Mouse (Mus musculus): ENCODE results near the gene Pklr.

DNA sequence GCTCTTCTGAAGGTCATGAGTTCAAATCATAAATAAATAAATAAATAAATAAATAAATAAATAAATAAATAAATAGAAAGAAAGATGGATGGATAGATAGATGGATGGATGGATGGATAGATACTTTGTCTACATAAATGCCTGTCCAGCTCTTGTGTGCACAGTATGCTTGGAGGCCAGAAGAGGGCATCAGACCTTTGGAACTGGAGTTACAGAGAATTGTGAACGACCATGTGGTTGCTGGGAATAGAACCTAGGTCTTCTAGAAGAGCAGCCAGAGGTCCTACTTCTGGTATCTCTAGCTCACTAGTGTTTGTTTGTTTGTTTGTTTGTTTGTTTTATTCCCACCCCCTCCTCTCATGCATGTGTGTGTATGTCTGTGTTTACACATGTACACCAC, 57.4 kb downstream of the Pklr start:
- TF ChIP-seq CTCF (conservative IDR thresholded peaks at IDR 0.05; ENCODE audit: insufficient read depth, insufficient read length, low read depth, low read length) (no peak), POLR2A (IDR thresholded peaks at IDR 0.05; ENCODE audit: low read depth, low read length) (no peak)

All from kidney, adult 2 months (tissue).